16 mouse cellular contexts compared by ENCODE assay signal in genomic region chr1:126896895-126897294, GRCm38 (mm10).
"Had no signal": no experiment of that assay in that cellular context is flagged by ENCODE, and none has a peak within 500 bp of the region (broad histone marks: within the 10 kb centered on the region; RNA-seq: fewer than 3 reads in every experiment).

No protein-coding gene starts in this region.

- H3K4me3 ChIP-seq: liver, embryonic 13.5 days; myocyte had no signal

- H3K27ac ChIP-seq: liver, embryonic 13.5 days; stomach, postnatal 0 days had no signal

- H3K9ac ChIP-seq: liver, embryonic 13.5 days had no signal

- H3K27me3 ChIP-seq: liver, embryonic 13.5 days had no signal

- H3K4me2 ChIP-seq: liver, embryonic 13.5 days had no signal

- DNase-seq: kidney, adult 9 months; kidney, postnatal 14 days; kidney, postnatal 4 days; liver, embryonic 13.5 days; lung, adult 2 months; lung, postnatal 14 days; lung, postnatal 4 days; midbrain, embryonic 14.5 days; right cerebral cortex, adult 18-20 months; right cerebral cortex, postnatal 14 days; right cerebral cortex, postnatal 4 days; thymus, adult 2 months; thymus, postnatal 14 days; thymus, postnatal 4 days had no signal

- H3K36me3 ChIP-seq: liver, embryonic 13.5 days had no signal

- H3K4me1 ChIP-seq: liver, embryonic 13.5 days had no signal

- H3K9me3 ChIP-seq: liver, embryonic 13.5 days had no signal
